Mouse (Mus musculus) embryonic facial prominence, embryonic 13.5 days (tissue): ENCODE results near the gene Eif4enif1. TPM values are rescaled to one million over a fixed set of nuclear protein-coding genes. Genes with fewer than 3 reads are reported as not detected.
"Not testable (repeated sequence)": the region's sequence is repeated elsewhere in the genome, so short reads cannot be mapped to it uniquely, and the experiment has no call there.

Experiments used
- ATAC-seq: fragments of 200-750 bp; cut with Nextera tagmentation; 2 replicates; pipeline ENCODE4 v1.8.0; 2017; ENCODE audit warnings: low read depth; ENCODE audit not compliant: insufficient number of reproducible peaks, insufficient read depth, low FRiP score, low TSS enrichment
- H3K27ac ChIP-seq: fragments of 300-500 bp; sonication (generic); 2 replicates; pipeline ENCODE4 v1.5.1; 2015; ENCODE audit warnings: moderate library complexity, mild to moderate bottlenecking, inconsistent platforms
- H3K27me3 ChIP-seq: fragments of 300-500 bp; sonication (generic); 2 replicates; pipeline ENCODE4 v1.6.1; 2015; ENCODE audit warnings: mild to moderate bottlenecking, inconsistent platforms
- H3K36me3 ChIP-seq: fragments of 300-500 bp; sonication (generic); 2 replicates; pipeline ENCODE4 v1.6.1; 2015; ENCODE audit warnings: mild to moderate bottlenecking, inconsistent platforms
- H3K4me1 ChIP-seq: fragments of 300-500 bp; sonication (generic); 2 replicates; pipeline ENCODE4 v1.6.1; 2015; ENCODE audit warnings: inconsistent platforms
- H3K4me2 ChIP-seq: fragments of 300-500 bp; sonication (generic); 2 replicates; pipeline ENCODE4 v1.6.1; 2015; ENCODE audit warnings: moderate library complexity, mild to moderate bottlenecking, inconsistent platforms
- H3K4me3 ChIP-seq: fragments of 300-500 bp; sonication (generic); 2 replicates; pipeline ENCODE4 v1.5.1; 2015; ENCODE audit warnings: mild to moderate bottlenecking, inconsistent platforms
- H3K9ac ChIP-seq: fragments of 300-500 bp; sonication (generic); 2 replicates; pipeline ENCODE4 v1.6.1; 2015; ENCODE audit warnings: mild to moderate bottlenecking, inconsistent platforms
- H3K9me3 ChIP-seq: fragments of 300-500 bp; sonication (generic); 2 replicates; pipeline ENCODE4 v1.6.1; 2016; ENCODE audit warnings: inconsistent platforms
- WGBS: fragments of 180-500 bp; shearing (Covaris S2); methylation state at CpG from one replicate; pipeline ENCODE4 v1.1.7; 2015; ENCODE audit warnings: mixed read lengths; 5-methylcytosine and 5-hydroxymethylcytosine counted together
- polyA plus RNA-seq: library from polyadenylated mRNA; unstranded; fragments of >200 nt; fragmentation: Nextera tagmentation; extraction: Ambion mirVana; gene quantifications from 2 replicates; pipeline ENCODE4 v1.2.1, GENCODE M21; 2015

Eif4enif1 gene
- polyA plus RNA-seq, 1 experiment from 2014 or later: 59.4 TPM

DNA sequence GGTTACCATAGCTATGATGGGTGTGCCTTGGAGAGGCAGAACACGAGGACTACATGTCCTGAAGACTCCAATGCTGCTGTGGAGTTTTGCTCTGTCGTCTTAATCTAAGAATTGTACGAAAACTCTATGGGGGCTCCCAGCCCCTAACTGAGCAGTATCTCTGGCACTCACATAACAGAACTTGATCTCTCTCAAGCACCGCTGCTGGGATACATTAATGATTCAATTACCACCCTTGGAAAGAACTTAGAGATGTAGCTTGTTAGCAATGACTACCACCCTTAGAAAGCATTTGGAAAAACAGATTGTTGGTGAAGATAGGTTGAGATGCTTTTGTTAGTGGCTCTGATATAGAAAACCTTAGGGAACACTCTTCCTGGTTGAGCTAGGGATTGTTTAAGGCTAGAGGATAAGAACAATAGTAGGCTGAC, 34.6 kb upstream of the Eif4enif1 start:
- ATAC-seq, H3K9ac ChIP-seq, H3K4me3 ChIP-seq, H3K27ac ChIP-seq, H3K4me2 ChIP-seq, H3K36me3 ChIP-seq, H3K27me3 ChIP-seq, H3K4me1 ChIP-seq: not testable (repeated sequence)
- H3K9me3 ChIP-seq: peaks cover 19% of the 10 kb centered on the region
- 69% methylated on average over 4 of the region's 4 CpGs for WGBS

DNA sequence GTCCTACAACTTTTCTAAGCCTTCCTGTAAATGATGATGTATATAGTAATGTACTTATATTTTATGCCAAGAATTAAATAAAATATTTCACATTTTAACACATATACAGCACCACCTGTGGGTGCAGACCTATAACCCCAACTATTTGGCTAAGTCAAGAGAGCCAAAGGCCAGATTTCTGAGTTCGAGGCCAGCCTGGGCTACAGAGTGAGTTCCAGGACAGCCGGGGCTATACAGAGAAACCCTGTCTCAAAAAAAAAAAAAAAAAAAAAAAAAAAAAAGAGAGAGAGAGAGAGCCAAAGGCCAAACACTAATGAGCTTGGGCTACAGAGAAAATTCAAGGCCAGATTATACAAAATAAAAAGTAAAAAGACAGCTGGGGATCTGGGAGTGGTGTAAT, 33.1 kb upstream of the Eif4enif1 start:
- 69% methylated on average over 2 of the region's 2 CpGs for WGBS
- ATAC-seq: peak; percentile 34; the same call in 1 of the 2 replicates

DNA sequence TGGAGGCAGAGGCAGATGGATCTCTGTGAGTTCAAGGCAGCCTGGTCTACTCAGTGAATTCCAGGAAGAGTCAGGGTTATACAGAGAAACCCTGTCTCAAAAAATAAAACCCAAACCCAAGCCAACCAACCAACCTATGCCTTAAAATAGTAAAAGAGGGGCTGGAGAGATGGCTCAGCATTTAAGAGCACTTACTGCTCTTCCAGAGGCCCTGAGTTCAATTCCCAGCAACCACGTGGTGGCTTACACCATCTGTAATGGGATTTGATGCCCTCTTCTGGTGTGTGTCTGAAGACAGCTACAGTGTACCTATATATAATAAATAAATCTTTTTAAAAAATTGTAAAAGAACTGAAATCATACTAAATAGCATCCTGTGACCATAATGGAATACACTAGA, 30.3 kb upstream of the Eif4enif1 start:
- H3K4me2 ChIP-seq, H3K27me3 ChIP-seq, ATAC-seq, H3K36me3 ChIP-seq, H3K4me3 ChIP-seq, H3K27ac ChIP-seq, H3K4me1 ChIP-seq, H3K9ac ChIP-seq: not testable (repeated sequence)
- H3K9me3 ChIP-seq: peaks cover 18% of the 10 kb centered on the region
- 66% methylated on average over 1 of the region's 1 CpGs for WGBS

More for the DNA sequence above, 33.1 kb upstream of the Eif4enif1 start:
- peaks cover 22% of the 10 kb centered on the region for H3K9me3 ChIP-seq
- not testable (repeated sequence) for H3K36me3 ChIP-seq, H3K4me2 ChIP-seq, H3K9ac ChIP-seq, H3K27ac ChIP-seq, H3K4me3 ChIP-seq, H3K4me1 ChIP-seq, H3K27me3 ChIP-seq

DNA sequence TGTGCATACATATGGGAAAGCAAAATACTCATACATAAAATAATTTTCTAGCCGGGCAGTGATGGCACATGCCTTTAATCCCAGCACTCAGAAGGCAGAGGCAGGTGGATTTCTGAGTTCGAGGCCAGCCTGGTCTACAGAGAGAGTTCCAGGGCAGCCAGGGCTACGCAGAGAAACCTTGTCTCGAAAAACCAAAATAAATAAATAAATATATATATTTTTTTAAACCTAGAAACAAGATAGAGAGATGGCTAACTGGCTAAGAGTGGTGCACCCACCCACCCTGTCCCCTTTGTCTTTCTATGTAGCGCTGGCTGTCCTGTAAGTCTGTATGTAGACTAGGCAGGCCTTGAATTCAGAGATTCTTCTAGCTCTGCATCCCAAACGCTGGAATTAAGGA, 29.7 kb upstream of the Eif4enif1 start:
- not testable (repeated sequence) for H3K9ac ChIP-seq, H3K27me3 ChIP-seq, H3K36me3 ChIP-seq, H3K27ac ChIP-seq, H3K4me1 ChIP-seq, ATAC-seq, H3K4me2 ChIP-seq, H3K4me3 ChIP-seq
- WGBS: 50% methylated on average over 4 of the region's 6 CpGs
- peaks cover 15% of the 10 kb centered on the region for H3K9me3 ChIP-seq

DNA sequence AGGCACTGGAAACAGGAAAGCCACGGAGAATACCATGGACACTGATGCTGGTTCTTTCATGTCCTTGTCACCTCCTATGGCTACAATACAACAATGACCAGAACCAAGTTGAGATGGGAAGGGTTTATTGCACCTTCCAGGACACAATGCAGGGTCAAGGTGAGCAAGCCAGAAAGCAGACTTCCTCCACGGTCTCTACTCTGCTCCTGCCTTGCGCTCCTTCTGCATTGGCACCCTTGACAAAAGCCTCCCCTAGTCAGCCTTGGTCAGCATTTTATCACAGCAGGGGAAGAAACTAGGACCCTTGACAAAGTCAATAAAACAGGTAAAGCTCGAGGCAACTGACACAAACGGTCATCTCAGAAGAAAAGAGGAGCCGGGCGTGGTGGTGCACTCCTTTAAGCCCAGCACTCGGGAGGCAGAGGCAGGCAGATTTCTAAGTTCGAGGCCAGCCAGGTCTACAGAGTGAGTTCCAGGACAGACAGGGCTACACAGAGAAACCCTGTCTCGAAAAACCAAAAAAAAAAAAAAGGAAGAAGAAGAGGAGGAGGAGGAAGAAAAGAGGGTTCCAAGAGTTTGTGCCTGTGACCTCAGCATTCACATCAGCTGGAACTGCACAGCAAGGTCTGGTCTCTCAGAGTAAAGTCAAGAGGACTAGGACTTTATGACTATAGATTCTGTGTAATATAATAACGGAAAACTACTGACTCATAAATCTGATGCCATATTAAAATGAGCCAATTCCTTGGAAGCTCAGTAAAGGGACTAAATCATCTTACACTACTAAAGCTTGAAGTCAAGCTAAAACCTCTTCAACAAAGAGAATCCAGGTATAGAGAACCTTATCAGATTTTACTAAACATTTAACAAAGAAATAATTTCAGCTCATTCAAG, 28.5 kb upstream of the Eif4enif1 start:
- not testable (repeated sequence) for H3K4me2 ChIP-seq, H3K4me3 ChIP-seq, H3K27me3 ChIP-seq, H3K4me1 ChIP-seq, H3K36me3 ChIP-seq, H3K27ac ChIP-seq, H3K9ac ChIP-seq
- WGBS: 79% methylated on average over 11 of the region's 11 CpGs
- peak; percentile 60 for ATAC-seq
- peaks cover 12% of the 10 kb centered on the region for H3K9me3 ChIP-seq

DNA sequence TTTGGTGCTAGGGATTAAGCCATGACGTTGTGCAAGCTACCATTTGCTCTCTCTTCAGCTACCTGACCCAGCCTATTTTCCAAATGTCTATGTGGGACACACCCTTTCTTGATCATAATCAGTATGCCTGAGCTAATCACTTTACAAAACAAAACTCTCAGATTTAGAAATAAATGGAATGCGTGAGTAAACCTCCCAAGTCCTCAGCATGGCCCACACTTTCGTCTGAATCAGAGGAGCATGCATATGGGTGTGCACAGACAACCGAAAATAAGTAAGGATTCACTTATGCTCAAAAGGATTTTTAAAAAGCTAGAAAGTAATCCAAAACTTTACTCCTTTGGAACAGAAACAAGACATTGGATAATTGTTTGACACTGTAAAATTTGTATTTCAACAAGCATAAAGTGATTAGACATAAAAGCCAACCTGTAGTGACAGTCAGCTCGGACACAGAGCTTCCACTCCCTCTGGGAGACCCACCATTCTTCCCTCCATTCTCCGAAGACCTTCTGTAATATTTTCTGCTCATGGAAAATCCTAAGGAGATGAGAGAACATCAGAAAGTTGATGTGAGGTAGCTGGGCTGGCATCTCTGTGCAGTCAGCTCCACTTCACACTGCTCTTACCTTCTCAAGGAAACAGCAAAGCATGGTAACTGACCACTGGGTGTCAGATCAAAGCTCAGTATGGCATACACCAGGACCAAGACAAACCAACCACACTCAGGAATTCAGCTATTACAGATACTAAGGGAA, 23.0 kb upstream of the Eif4enif1 start:
- H3K9me3 ChIP-seq, H3K36me3 ChIP-seq, H3K4me3 ChIP-seq, ATAC-seq, H3K27ac ChIP-seq, H3K4me2 ChIP-seq, H3K27me3 ChIP-seq, H3K9ac ChIP-seq, H3K4me1 ChIP-seq: not testable (repeated sequence)
- 80% methylated on average over 6 of the region's 6 CpGs for WGBS

DNA sequence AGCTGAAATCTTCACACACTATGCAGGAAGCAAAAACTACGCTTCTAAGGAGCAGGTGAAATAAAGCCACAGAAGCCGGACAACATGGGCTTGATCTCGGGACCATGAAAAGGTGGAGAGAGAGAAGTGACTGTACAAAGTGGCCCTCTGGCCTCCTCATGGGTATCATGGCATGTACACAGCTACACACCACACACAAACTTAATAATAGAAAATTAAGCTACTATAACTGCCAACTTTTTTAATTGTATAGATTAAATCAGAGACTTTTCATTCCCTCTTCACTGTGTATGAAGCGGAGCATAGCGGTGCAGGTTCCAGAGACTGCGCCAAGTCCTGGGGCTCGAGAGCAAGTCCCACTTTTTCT, 22.5 kb upstream of the Eif4enif1 start:
- not testable (repeated sequence) for H3K4me2 ChIP-seq, H3K36me3 ChIP-seq, H3K4me3 ChIP-seq, H3K27ac ChIP-seq, ATAC-seq, H3K9me3 ChIP-seq, H3K4me1 ChIP-seq, H3K27me3 ChIP-seq, H3K9ac ChIP-seq
- WGBS: 79% methylated on average over 7 of the region's 7 CpGs

DNA sequence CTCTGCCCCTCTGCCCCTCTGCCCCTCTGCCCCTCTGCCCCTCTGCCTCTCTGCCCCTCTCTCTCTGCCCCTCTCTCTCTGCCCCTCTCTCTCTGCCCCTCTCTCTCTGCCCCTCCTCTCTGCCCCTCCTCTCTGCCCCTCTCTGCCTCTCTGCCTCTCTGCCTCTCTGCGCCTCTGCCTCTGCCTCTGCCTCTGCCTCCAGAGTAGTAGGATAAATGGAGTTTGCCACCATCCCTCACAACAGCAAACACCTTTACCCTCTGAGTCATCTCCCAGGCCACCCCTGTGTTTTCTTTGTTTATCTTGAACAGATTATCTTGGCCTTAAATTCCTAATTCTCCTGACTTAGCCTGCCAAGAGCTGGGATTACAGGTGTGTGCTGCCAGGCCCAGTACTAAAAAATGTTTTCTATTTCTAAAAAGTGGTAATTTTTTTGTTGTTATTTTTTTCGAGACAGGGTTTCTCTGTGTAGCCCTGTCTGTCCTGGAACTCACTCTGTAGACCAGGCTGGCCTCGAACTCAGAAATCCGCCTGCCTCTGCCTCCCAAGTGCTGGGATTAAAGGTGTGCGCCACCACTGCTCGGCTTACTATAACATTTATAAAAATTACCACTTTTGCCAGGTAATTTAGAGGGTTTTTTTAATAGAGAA, 21.6 kb upstream of the Eif4enif1 start:
- not testable (repeated sequence) for H3K4me3 ChIP-seq, H3K9ac ChIP-seq, H3K27ac ChIP-seq, H3K27me3 ChIP-seq, H3K9me3 ChIP-seq, H3K4me1 ChIP-seq, ATAC-seq, H3K4me2 ChIP-seq, H3K36me3 ChIP-seq
- WGBS: 72% methylated on average over 6 of the region's 6 CpGs

DNA sequence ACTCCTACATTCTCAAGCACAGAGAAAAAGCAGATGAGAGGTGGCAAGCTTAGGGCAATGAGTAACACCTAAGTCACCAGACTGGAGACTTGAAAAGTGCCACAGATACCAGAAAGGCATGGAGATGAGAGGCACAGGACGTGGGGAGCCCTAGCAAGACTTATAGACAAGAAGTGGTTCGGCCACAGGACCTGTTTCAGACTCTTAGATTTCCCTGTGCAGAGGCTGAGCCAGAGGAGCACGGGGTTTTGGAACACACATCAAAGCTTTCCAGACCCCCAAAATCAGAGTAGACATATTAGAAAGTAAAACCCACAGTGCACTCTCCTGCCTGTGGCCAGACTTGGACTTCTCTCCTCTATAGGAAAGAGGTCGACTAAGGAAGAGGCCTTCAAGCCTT, 20.9 kb upstream of the Eif4enif1 start:
- not testable (repeated sequence) for H3K27ac ChIP-seq, H3K9ac ChIP-seq, H3K27me3 ChIP-seq, H3K9me3 ChIP-seq, H3K4me2 ChIP-seq, H3K4me3 ChIP-seq, ATAC-seq, H3K4me1 ChIP-seq, H3K36me3 ChIP-seq
- WGBS: 58% methylated on average over 4 of the region's 4 CpGs

DNA sequence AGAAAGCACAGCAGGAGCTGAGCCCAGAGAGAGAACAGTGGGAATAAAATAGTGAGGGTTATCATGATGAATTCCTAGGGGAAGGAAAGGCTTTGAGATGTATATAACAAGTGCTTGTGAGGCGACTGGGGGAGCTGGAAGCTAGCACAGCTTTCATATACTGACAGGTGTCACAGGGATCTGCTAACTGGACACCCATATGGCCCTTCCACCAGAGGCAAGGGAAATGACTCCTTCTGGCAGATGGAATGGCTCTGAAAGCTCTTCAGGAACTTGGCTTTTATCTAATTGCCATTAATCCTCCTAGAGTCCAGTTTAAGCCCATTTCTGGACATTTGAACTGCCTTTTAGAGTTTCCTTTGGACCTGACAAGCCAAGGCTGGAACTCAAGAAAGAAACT, 20.2 kb upstream of the Eif4enif1 start:
- H3K27me3 ChIP-seq, H3K4me2 ChIP-seq, H3K27ac ChIP-seq, H3K9me3 ChIP-seq, H3K36me3 ChIP-seq, H3K4me3 ChIP-seq, ATAC-seq, H3K9ac ChIP-seq, H3K4me1 ChIP-seq: not testable (repeated sequence)
- WGBS: 41% methylated on average over 1 of the region's 1 CpGs

DNA sequence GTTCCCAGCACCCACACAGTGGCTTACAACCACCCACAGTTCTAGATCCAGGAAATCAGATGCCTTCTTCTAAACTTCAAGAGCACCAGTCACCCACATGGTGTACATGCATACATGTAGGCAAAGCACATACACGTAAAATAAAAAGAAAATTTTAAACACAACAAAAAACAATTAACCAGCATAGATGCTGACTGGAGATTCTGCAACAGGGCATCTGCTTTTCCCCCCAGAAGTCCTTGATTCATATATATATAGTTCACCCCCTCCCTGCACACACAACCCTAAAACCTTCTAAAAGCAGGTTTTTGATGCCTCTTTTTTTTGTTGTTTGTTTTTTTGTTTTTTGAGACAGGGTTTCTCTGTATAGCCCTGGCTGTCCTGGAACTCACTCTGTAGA, 19.5 kb upstream of the Eif4enif1 start:
- not testable (repeated sequence) for H3K36me3 ChIP-seq, H3K9ac ChIP-seq, H3K4me1 ChIP-seq, H3K4me3 ChIP-seq, H3K27me3 ChIP-seq, H3K9me3 ChIP-seq, H3K4me2 ChIP-seq, ATAC-seq, H3K27ac ChIP-seq
- 81% methylated on average over 1 of the region's 1 CpGs for WGBS

DNA sequence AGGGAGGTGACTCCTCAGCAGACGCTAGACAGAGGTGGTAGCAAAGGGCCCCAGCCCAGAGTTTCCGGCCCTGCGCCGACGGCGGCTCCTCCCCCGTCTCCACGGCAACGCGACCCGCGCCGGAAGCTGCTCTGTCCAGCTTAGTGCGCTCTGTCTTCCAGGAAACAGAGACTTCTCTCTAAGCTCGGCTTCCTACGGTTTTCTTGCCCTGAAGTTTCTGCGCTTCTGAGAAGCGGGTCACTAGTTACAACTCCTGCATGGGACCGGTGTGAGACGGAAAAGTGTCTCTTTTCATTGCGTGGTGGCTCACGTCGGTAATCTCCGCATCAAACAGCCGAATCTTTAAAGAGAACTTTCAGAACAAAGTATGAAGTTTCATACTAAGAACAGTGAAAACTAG, 8.8 kb upstream of the Eif4enif1 start, which contains the start of gene Sfi1:
TSS of gene Sfi1 (minus strand) at position 101 of the 400 bp plus-strand sequence.
- no peak within 1 kb of the TSS for H3K27ac ChIP-seq
- no peak within 1 kb of the TSS for H3K4me3 ChIP-seq
- 85% methylated on average over 25 of the region's 25 CpGs for WGBS
- H3K4me2 ChIP-seq: no peak within 1 kb of the TSS
- no peaks in the 10 kb centered on the region for H3K4me1 ChIP-seq
- H3K27me3 ChIP-seq: no peaks in the 10 kb centered on the region
- no peak within 1 kb of the TSS for H3K9ac ChIP-seq
- no peaks in the 10 kb centered on the region for H3K9me3 ChIP-seq
- no peaks in the 10 kb centered on the region for H3K36me3 ChIP-seq
- ATAC-seq: no peak
